Mouse (Mus musculus) T-cell, adult 2 months (primary cell): ENCODE measurements around the gene Prdx3.
"Not testable (repeated sequence)": the region's sequence is repeated elsewhere in the genome, so short reads cannot be mapped to it uniquely, and the experiment has no call there.

ENCODE experiments used
- DNase-seq: peaks from one replicate; pipeline ENCODE4 v3.0.0; 2022; ENCODE audit warnings: low spot score

The Prdx3 gene

GRCm38 (mm10) chr19:60874064-60874694, at the start of gene Prdx3:
Gene Prdx3 (minus strand): TSS chr19:60874556.
- DNase-seq = peak; percentile 97

DNA sequence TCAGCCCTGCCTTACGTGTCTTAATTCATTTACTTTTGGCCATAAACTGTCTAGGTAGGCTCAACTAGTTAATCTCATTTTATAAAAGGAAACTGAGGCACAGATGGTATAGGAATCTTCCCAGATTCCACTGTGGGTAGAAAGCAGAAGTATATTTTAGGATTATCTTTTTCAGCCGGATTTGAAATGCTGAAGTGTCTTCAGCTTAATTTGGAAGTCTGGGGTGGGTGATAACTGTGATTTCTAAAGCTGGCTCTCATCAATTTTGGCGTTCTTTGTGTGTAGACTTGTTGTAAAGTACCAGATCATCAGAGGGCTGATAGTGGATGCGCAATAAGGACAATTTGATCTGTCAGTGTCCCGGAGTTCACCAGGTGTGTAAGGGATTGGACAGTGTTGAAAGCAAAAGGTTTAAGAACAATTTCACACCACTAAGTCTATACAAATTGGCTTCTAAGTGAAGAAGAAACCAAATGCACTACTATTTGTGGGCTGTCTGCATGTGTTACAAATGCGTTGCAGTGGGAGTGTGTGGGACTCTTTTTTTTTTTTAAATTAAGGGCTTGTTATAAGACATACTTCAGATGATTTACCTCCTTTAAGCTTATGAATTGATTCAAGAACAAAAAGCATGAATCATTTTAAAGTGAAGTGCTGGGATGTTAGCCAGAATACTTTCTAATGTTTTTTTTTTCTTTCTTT, 42.7 kb upstream of the Prdx3 start:
- DNase-seq = no peak

GRCm38 (mm10) chr19:60915862-60916261, 41.5 kb upstream of the Prdx3 start:
- DNase-seq = no peak

DNA sequence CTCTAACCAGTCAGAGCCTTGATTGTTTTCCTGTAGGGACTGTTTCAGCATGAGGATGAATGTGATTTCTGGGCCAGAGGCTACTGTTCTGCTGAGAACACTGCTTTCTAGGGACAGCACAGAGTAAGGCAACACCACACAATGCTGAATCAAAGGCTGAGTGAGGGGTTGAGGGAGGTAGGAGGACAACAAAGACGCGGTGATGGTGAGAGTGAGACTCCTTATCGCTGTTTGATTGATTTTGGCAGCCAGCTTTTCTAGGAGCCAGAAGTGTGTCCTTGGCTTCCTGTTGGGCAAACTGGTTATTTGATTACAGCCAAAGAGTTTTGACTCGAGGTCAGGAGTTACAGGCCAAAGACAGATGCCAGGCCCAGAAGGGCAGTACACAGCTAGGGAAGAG, 40.9 kb upstream of the Prdx3 start:
- DNase-seq = no peak

GRCm38 (mm10) chr19:60911653-60912052, 37.3 kb upstream of the Prdx3 start:
- DNase-seq = no peak

GRCm38 (mm10) chr19:60910304-60910703, 35.9 kb upstream of the Prdx3 start:
- no peak for DNase-seq

DNA sequence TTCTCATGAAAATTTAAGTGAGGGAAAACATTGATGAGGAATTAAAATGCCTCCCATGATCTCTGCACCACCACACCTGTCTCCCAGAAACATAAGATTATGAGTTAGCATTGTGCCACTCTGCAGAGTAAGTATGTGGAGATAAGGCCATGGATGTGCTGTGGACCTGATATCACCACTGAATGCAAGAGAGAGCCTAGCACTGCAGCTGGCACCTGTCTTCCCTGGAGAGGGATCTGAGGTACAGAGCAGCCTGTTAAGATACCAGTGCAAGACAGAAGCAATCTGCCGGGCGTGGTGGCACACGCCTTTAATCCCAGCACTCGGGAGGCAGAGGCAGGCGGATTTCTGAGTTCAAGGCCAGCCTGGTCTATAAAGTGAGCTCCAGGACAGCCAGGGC, 31.1 kb upstream of the Prdx3 start:
- no peak for DNase-seq

DNA sequence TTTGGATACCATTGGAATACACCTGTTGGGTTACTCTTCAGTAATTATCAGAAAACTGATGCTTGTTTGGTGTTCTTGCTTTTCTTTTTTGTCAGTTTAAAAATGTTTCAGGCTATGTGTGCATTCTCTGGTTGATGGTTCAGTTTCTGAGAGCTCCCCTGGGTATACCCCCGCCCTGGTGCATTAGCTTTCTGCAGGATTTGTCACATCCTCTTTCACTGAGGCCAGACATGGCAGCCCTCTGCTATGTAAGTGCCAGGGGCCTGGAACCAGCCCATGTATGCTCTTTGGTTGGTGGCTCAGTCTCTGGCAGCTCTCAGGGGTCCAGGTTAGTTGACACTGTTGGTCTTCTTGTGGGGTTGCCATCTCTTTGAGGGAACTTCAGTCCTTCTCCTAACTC, 29.6 kb upstream of the Prdx3 start:
- DNase-seq = no peak

DNA sequence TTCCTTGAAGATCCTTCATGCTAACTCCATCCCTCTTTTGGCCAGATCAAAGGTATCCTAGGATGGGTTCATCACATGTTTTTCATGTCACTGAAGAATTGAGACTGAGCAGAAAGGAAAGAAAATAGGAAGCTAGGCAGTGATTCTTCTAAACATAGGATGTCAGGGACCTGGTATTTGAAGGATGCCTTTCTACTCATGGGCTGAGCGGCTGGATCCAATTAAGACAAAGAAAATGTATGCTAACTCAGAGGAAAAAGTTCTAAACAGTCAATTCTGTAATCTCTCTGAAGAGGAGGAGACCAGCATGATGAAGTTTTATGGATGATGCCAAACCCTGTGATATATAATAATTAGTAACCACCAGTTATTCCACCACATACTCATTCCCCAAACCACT, 28.8 kb upstream of the Prdx3 start:
- DNase-seq = no peak

- DNase-seq = no peak
Observed at GRCm38 (mm10) chr19:60895251-60895880, 21.0 kb upstream of the Prdx3 start.

DNA sequence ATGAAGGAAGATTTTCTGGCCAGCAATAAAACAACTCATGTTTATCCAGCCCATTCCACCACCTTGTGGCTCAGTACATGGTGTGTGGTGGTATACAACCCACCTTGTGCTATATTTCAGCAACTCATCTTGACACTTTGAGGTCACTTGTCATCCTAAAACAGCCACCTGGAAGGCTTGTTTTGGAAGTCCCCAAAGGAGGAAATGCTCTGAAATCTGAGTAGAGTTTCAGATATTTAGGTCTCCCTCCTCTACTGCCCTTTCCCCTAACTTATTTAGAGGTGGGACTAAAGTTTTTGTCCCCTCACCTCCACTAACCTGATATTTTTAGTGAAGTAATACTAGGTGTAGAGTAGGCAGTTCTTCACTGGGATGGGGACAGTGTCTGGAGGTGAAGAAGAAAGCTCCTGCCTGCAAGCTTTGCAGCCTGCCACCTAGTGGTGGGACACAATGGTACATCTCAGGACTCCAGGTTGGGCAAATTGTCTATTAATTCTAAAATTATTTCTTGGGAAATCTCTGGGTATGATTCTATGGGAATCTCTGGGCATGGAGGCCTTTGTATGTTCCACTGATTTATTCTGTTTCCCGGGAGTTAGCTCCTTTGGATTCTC, 17.7 kb upstream of the Prdx3 start:
- peak; percentile 66 for DNase-seq

DNA sequence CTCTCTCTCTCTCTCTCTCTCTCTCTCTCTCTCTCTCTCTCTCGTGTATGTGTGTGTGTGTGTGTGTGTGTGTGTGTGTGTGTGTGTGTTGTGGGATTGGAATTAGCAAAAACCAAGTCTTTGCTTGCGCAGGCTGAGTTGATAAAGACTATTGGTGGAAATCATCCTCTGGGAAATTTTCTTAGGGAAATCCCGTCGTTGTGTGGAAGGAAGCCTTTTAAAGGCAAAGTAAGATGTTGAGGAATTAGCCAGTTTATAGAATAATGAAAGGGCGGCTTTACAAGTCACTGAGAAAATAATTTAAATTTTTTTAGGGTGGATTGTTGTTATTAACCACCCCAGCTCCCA, 16.7 kb upstream of the Prdx3 start:
- DNase-seq = no peak

DNA sequence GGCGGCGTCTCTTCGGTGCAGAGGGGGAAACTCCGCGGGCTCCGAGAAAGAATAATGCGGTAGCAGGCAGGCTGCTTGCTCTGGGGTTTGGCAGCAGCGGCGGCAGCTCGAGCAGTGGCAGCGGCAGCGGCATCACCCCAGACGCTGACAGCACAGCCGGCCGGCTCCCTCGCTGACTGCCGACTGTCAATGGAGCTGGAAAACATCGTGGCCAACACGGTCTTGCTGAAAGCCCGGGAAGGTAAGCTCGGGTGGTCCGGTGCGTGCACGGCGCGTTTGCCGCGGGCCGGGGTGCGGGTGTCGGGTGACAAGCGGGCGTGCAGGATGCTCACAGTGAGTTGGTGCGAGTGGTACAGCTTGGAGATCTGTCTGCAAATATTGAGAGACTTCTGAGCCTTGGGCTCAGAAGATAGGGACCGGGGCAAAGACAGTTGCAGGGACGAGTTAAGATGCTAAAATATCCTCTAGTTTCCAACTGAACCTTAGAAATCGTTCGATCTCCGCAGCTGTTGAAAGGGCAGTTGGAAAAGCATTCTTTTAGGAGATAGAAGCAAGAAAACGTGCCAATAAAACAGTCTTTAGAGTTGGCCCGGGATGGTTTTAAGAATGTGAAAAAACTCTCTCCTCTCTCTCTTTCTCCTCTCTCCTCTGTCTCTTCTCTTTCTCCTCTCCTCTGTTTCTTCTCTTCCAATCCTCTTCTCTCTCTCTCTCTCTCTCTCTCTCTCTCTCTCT, 16.2 kb upstream of the Prdx3 start:
- DNase-seq = no peak

- DNase-seq = peak; percentile 93
Observed at GRCm38 (mm10) chr19:60889714-60890315, 15.5 kb upstream of the Prdx3 start, which contains the start of gene Grk5. Gene Grk5 (plus strand): TSS chr19:60889749.

GRCm38 (mm10) chr19:60889101-60889713, 14.9 kb upstream of the Prdx3 start:
- DNase-seq = peak; percentile 3

GRCm38 (mm10) chr19:60887637-60888036, 13.3 kb upstream of the Prdx3 start:
- no peak for DNase-seq

DNA sequence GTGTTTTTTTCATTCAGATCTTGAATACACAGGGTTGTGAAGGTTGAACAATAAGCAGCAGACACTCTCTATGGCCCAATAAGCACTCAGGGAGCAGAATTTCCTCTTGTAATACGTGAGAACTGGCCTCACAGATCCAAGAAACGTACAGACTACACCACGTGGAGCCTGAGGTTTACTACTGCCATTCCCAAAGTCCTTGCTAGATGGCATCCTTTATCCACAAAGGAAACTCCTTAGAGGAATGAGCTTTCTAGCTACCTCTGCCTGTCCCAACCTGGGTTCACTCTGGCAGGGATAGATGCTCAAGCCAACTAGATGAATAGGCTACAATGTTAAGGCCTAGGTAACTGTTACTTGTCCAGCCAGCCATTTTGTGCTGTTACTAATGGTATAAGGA, 8.8 kb upstream of the Prdx3 start:
- DNase-seq = no peak

GRCm38 (mm10) chr19:60873501-60873900, 855 bp downstream of the Prdx3 start:
- DNase-seq = no peak

DNA sequence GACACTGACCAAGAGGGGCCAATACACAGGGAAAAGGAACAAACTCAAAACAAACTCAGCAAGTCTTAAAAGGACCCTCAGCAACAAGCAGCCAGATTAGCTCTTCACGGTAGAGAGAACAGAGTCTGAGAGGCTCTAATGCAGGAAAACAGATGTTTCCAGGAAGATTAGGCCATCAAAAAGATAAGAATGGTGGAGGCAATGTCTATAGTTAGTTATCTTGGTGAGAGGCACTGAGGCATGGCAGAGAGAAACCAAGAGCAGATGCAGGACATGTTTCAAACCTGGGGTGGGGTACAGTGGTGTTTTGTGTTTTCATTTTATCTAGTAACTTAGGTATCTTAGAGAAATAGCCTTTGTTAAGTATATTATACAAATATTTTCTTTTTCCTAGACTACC, 2.1 kb downstream of the Prdx3 start:
- DNase-seq = no peak

DNA sequence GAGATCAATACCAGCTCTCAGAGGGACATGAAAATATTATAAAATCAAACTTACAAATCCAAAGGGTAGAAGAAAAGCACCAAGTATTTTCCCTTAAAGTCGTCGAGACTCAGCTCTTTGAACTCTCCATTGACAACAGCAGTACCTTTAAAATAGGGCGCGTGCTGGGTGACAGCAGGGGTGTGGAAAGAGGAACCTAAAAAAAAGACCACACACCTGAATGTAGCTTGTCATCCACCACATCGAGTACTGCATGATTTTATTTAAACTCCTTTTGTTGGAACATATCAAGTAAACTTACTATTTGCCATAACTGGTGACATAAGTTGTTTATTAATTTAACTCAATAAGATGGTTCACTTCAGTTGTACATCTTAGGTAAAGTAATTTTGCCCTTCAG, 3.0 kb downstream of the Prdx3 start:
- DNase-seq = no peak

DNA sequence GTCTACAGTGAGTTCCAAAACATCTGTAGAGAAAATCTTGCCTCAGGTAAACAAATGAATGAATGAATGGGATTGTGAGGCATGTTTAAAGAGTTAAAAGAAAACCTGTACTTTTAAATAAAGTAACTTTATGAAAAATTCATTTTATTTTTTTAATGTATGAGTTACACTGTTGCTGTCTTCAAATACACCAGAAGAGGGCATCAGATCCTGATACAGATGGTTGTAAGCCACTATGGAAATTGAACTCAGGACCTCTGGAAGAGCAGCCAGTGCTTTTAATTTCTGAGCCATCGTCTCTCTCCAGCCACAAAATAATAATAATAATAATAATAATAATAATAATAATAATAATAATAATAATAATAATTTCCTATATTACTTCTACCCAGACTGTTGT, 3.9 kb downstream of the Prdx3 start:
- no peak for DNase-seq

DNA sequence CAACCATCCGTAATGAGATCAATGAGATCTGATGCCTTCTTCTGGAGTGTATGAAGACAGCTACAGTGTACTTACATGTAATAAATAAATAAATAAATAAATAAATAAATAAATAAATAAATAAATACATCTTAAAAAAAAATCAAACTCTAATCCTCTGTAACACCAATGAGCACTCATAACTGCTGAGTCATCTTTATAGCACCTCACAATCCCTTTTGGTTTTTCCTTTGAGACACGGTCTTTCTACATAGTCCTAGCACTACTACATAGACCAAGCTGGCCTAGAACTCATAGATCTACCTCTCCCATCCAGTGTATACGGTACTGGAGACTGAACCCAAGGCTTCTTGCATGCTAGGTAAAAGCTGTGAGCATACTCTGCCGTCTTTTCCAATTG, 8.2 kb downstream of the Prdx3 start:
- DNase-seq = not testable (repeated sequence)
